Mouse (Mus musculus) C2C12 (cell line): Measurements from ENCODE around the gene Dhx9. TPM values are rescaled to one million over a fixed set of nuclear protein-coding genes. Genes with fewer than 3 reads are reported as not detected.
"Not testable (repeated sequence)": the region's sequence is repeated elsewhere in the genome, so short reads cannot be mapped to it uniquely, and the experiment has no call there.

Experiments used
- H3K27me3 ChIP-seq: one replicate; pipeline ENCODE4 v1.6.1; 2011; ENCODE audit not compliant: control insufficient read depth, insufficient read depth, insufficient read length
- H3K36me3 ChIP-seq: one replicate; pipeline ENCODE4 v1.6.1; 2011; ENCODE audit not compliant: control insufficient read depth, insufficient read depth
- H3K4me3 ChIP-seq: one replicate; pipeline ENCODE4 v1.5.1; 2011; ENCODE audit warnings: mild to moderate bottlenecking, control low read depth; ENCODE audit not compliant: poor library complexity, insufficient read depth, severe bottlenecking
- H3K79me2 ChIP-seq: one replicate; pipeline ENCODE4 v1.6.1; 2011; ENCODE audit not compliant: control insufficient read depth, insufficient read depth
- H3K79me3 ChIP-seq: one replicate; pipeline ENCODE4 v1.6.1; 2011; ENCODE audit warnings: low read depth, control low read depth
- H3ac ChIP-seq: one replicate; pipeline ENCODE3; 2011; ENCODE audit warnings: low read depth; ENCODE audit not compliant: control insufficient read depth, insufficient read length
- CEBPB ChIP-seq: IDR thresholded peaks from one replicate; pipeline ENCODE4 v1.6.1; 2011; ENCODE audit warnings: low read depth, mild to moderate bottlenecking, control low read depth, moderate library complexity
- CTCF ChIP-seq: IDR thresholded peaks from one replicate; pipeline ENCODE4 v1.5.1; 2011; ENCODE audit not compliant: control insufficient read depth, insufficient read depth, insufficient read length
- FOSL1 ChIP-seq: IDR thresholded peaks from one replicate; pipeline ENCODE4 v1.8.0; 2011; ENCODE audit warnings: mild to moderate bottlenecking, low read length; ENCODE audit not compliant: poor library complexity, insufficient read depth, severe bottlenecking
- MAX ChIP-seq: IDR thresholded peaks from one replicate; pipeline ENCODE4 v1.6.1; 2011; ENCODE audit warnings: mild to moderate bottlenecking, control low read depth
- MYOD1 ChIP-seq: IDR thresholded peaks from one replicate; pipeline ENCODE4 v1.6.1; 2011; ENCODE audit warnings: low read depth; ENCODE audit not compliant: control insufficient read depth, insufficient read length
- MYOG ChIP-seq: IDR thresholded peaks from one replicate; pipeline ENCODE4 v1.6.1; 2011; ENCODE audit not compliant: control insufficient read depth, insufficient read length; ENCODE audit errors: extremely low read depth
- USF1 ChIP-seq: IDR thresholded peaks from one replicate; pipeline ENCODE4 v1.6.1; 2011; ENCODE audit warnings: low read depth, mild to moderate bottlenecking, control low read depth, moderate library complexity
- polyA plus RNA-seq: library from polyadenylated mRNA; unstranded; fragments of >200 nt; fragmentation: generic; extraction: Trizol; gene quantifications from one replicate; pipeline ENCODE4 v1.2.1, GENCODE M21; 2012; ENCODE audit warnings: missing spikeins

Gene Dhx9
- polyA plus RNA-seq, 1 experiment = 53.1 TPM

DNA sequence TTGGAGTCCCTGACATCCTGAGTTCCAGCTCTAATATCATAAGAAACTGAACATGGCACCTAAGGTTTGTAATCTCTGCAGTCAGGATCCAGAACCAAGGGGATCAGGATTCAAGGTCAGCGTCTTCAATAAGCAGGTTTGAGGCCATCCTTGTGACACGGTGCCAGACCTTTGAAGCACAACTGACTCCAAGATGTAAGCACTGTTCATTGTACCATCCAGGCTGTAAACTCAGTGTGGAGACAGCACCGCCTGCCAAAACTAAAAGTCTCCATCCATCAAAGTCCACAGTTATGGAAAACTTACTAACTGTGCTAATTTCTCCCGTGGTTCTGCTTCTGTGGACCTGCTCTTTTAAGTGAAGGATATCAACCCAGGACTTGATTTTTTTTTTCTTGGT lies 2.5 kb upstream of the Dhx9 start:
- Histone ChIP-seq H3K79me2 (peaks cover 27% of the 10 kb centered on the region), H3K79me3 (peaks cover 25% of the 10 kb centered on the region), H3K4me3 (no peak overlapping the region), H3K36me3 (peaks cover 6% of the 10 kb centered on the region), H3ac (no peak overlapping the region), H3K27me3 (no peaks in the 10 kb centered on the region)
- TF ChIP-seq USF1 (no peak), MAX (no peak), MYOG (no peak)

- Histone ChIP-seq H3K4me3 (no peak overlapping the region), H3K27me3 (no peaks in the 10 kb centered on the region), H3ac (no peak overlapping the region), H3K79me3 (peaks cover 29% of the 10 kb centered on the region), H3K79me2 (peaks cover 31% of the 10 kb centered on the region), H3K36me3 (peaks cover 9% of the 10 kb centered on the region)
- TF ChIP-seq FOSL1 (no peak), MYOG (no peak), USF1 (no peak), MAX (no peak), MYOD1 (no peak), CEBPB (no peak), CTCF (no peak)
These were observed 2.1 kb upstream of the Dhx9 start for GRCm38 (mm10) chr1:153489540-153489939.

DNA sequence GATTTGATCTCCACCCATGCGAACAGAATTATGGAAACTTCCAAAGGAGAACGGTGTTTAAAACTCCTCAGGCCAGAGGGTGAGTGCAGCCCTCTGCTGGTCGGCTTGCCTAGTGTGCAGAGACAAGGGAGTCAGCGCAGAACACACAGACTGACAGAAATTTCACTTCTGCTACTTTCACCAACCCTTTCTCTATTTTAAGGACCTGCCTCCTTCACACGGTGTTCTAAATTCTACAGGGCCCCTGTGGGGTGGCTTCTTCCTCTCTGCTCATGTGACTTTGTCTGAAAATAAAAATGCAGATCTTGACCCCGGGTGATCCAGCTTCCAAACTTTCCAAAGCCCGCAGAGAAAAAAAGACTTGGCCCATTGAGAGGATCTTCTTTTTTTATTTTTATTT lies 1.7 kb upstream of the Dhx9 start:
- Histone ChIP-seq H3ac (no peak overlapping the region), H3K27me3 (no peaks in the 10 kb centered on the region), H3K4me3 (no peak overlapping the region), H3K36me3 (peaks cover 13% of the 10 kb centered on the region), H3K79me2 (peaks cover 35% of the 10 kb centered on the region), H3K79me3 (peaks cover 33% of the 10 kb centered on the region)
- TF ChIP-seq CEBPB (no peak), MAX (no peak), MYOG (no peak), CTCF (no peak), FOSL1 (no peak)

GRCm38 (mm10) chr1:153486767-153487499 lies 527 bp downstream of the Dhx9 start:
- Histone ChIP-seq H3K4me3 (peak overlapping the region; percentile 99), H3K36me3 (peaks cover 35% of the 10 kb centered on the region), H3ac (peak overlapping the region; percentile 98), H3K79me3 (peaks cover 55% of the 10 kb centered on the region), H3K79me2 (peaks cover 57% of the 10 kb centered on the region), H3K27me3 (no peaks in the 10 kb centered on the region)
- TF ChIP-seq CEBPB = no peak
- TF ChIP-seq USF1 = peak; percentile 93
- peak; percentile 25 for TF ChIP-seq MAX

GRCm38 (mm10) chr1:153486120-153486519 lies 1.3 kb downstream of the Dhx9 start:
- peaks cover 43% of the 10 kb centered on the region for H3K36me3 ChIP-seq
- not testable (repeated sequence) for H3K27me3 ChIP-seq
- peaks cover 65% of the 10 kb centered on the region for H3K79me2 ChIP-seq
- H3ac ChIP-seq = peak overlapping the region; percentile 98
- peak overlapping the region; percentile 99 for H3K4me3 ChIP-seq
- peaks cover 63% of the 10 kb centered on the region for H3K79me3 ChIP-seq

DNA sequence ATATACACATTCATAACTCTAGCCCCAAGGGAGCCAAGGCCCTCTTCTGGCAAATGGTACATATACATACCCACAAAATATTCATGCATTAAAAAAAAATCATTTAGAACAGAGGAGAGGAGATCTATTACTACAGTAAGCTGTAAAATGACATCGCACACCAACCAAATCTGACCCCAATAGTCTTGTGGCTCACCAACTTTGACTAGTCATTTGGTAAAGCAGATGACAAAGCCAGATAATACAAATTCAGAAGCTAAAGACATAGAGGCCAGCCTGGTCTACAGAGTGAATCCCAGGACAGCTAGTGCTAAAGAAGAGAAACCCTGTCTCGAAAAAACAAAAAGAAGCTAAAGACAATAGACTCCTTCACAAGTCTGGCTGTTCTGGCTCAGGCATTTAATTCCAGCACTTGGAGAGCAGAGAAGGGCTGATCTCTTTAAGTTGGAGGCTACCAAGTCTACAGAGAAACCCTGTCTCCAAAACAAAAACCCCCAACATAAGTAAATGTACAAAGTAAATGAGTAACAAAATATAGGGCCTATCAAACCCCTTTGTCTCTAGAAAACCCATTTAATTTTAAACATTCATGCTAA lies 2.2 kb downstream of the Dhx9 start:
- H3ac ChIP-seq = no peak overlapping the region
- TF ChIP-seq USF1 = no peak
- peaks cover 71% of the 10 kb centered on the region for H3K79me3 ChIP-seq
- no peaks in the 10 kb centered on the region for H3K27me3 ChIP-seq
- no peak overlapping the region for H3K4me3 ChIP-seq
- peaks cover 73% of the 10 kb centered on the region for H3K79me2 ChIP-seq
- peaks cover 51% of the 10 kb centered on the region for H3K36me3 ChIP-seq

- TF ChIP-seq FOSL1 (no peak), CTCF (no peak), USF1 (no peak), MYOD1 (no peak), MAX (no peak), MYOG (no peak), CEBPB (no peak)
- Histone ChIP-seq H3K79me3 (peaks cover 88% of the 10 kb centered on the region), H3ac (no peak overlapping the region), H3K36me3 (peaks cover 94% of the 10 kb centered on the region), H3K79me2 (peaks cover 100% of the 10 kb centered on the region), H3K4me3 (no peak overlapping the region), H3K27me3 (no peaks in the 10 kb centered on the region)
These were observed 6.4 kb downstream of the Dhx9 start for GRCm38 (mm10) chr1:153481025-153481412.
